In genomic region chr2:71547829-71548228, GRCm38 (mm10) we compare ENCODE assay signal across 9 mouse cellular contexts. TPM values are rescaled to one million over a fixed set of nuclear protein-coding genes. Genes with fewer than 3 reads are reported as not detected.
DNase-seq lines count a peak whose midpoint lies in the region; ATAC-seq and TF ChIP-seq lines count a peak whose summit lies in the region.
"Had no signal": no experiment of that assay in that cellular context is flagged by ENCODE, and none has a peak within 500 bp of the region (broad histone marks: within the 10 kb centered on the region; RNA-seq: fewer than 3 reads in every experiment).

No protein-coding gene starts in this region.

- H3K9me3 ChIP-seq in ES-E14 (ENCODE audit: control insufficient read depth, insufficient read depth, low read depth, low read length) = no peaks in the 10 kb centered on the region
- no peaks in the 10 kb centered on the region for H3K9me3 ChIP-seq in limb, embryonic 14.5 days (ENCODE audit: control insufficient read depth, low read length)
- H3K9me3 ChIP-seq: neural tube, embryonic 12.5 days had no signal

- H3K27me3 ChIP-seq in limb, embryonic 14.5 days (ENCODE audit: control insufficient read depth, insufficient read depth, low read length) = peaks cover 77% of the 10 kb centered on the region

- DNase-seq in layer of hippocampus, adult 2 months (ENCODE audit: low spot score in 2 of 2) = peak in 1 of 2 experiments; percentile 63
- DNase-seq in layer of hippocampus, adult 8-10 months (ENCODE audit: low spot score in 2 of 2) = no peak
- no peak for DNase-seq in ES-E14 (ENCODE audit: low read depth, low spot score)
- DNase-seq in c-Kit-negative CD71-positive TER-119-positive erythroid progenitor cells, embryonic 14.5 days (ENCODE audit: low read depth, low spot score) = peak; percentile 51
- peak; percentile 57 to 65 for DNase-seq in gastrocnemius, postnatal 36 days
- DNase-seq in limb, embryonic 14.5 days (ENCODE audit: low spot score) = peak; percentile 84
- peak; percentile 89 for DNase-seq in retina, postnatal 1 day
- DNase-seq in yolk sac, embryonic 10.5 days (ENCODE audit: low spot score) = no peak

- 4% methylated on average over 8 of the region's 8 CpGs for WGBS in limb, embryonic 14.5 days

- no peak overlapping the region for H3K4me2 ChIP-seq in limb, embryonic 14.5 days (replicated peaks; ENCODE audit: low read depth, low read length, severe bottlenecking)
- H3K4me2 ChIP-seq: neural tube, embryonic 12.5 days had no signal

- H3K9ac ChIP-seq in ES-E14 (ENCODE audit: insufficient read depth, low read depth, low read length, poor library complexity, severe bottlenecking) = no peak overlapping the region
- no peak overlapping the region for H3K9ac ChIP-seq in limb, embryonic 14.5 days (ENCODE audit: low read depth, low read length, severe bottlenecking)
- H3K9ac ChIP-seq: neural tube, embryonic 12.5 days had no signal

- in situ Hi-C loops in ES-E14 (cut with MboI; ENCODE audit: low sequenced_read_pairs in 2 of 2, unreplicated experiment in 2 of 2) = loop anchor here (5.0 to 25.0 kb wide), 4 partner anchors 96 to 1961 kb away; partner anchors contain the start of genes Lrp2 (in 1 of the 2) and Metap1d (in 1 of the 2)

- no peak overlapping the region for H3K4me3 ChIP-seq in layer of hippocampus, adult 2 months
- no peak overlapping the region for H3K4me3 ChIP-seq in ES-E14 (ENCODE audit: insufficient read depth in 1 of 2, low read depth in 1 of 2, low read length in 2 of 2, poor library complexity in 1 of 2, severe bottlenecking in 1 of 2)
- no peak overlapping the region for H3K4me3 ChIP-seq in limb, embryonic 14.5 days (replicated peaks; ENCODE audit: low read length)
- H3K4me3 ChIP-seq: neural tube, embryonic 12.5 days had no signal

- peak; percentile 56 for ATAC-seq in limb, embryonic 14.5 days (ENCODE audit: low FRiP score, low read depth)

- H3K4me1 ChIP-seq in ES-E14 (ENCODE audit: control insufficient read depth in 2 of 2, insufficient read depth in 2 of 2, low read length in 2 of 2, poor library complexity in 1 of 2) = peaks cover 0 to 8% of the 10 kb centered on the region in 2 experiments; a peak in 1 of 4 replicates
- peaks cover 18% of the 10 kb centered on the region for H3K4me1 ChIP-seq in limb, embryonic 14.5 days (ENCODE audit: control insufficient read depth, insufficient read depth, low read length)

- TF ChIP-seq CTCF in layer of hippocampus, adult 2 months (conservative IDR thresholded peaks at IDR 0.05) = peak; percentile 78

- H3K36me3 ChIP-seq in ES-E14 (ENCODE audit: control insufficient read depth, insufficient read depth, low read length, poor library complexity, severe bottlenecking) = no peaks in the 10 kb centered on the region
- H3K36me3 ChIP-seq in limb, embryonic 14.5 days (ENCODE audit: control insufficient read depth, insufficient read depth, low read length) = no peaks in the 10 kb centered on the region
- H3K36me3 ChIP-seq: neural tube, embryonic 12.5 days had no signal

- H3K27ac ChIP-seq in layer of hippocampus, adult 2 months = no peak overlapping the region
- no peak overlapping the region for H3K27ac ChIP-seq in ES-E14 (ENCODE audit: insufficient read depth, low read depth, low read length, poor library complexity, severe bottlenecking)
- no peak overlapping the region for H3K27ac ChIP-seq in limb, embryonic 14.5 days (replicated peaks; ENCODE audit: low read depth, low read length)
- H3K27ac ChIP-seq: neural tube, embryonic 12.5 days had no signal

- intact Hi-C loops in gastrocnemius, postnatal 36 days (cut with DNase I) = loop anchor here (5.0 to 10.0 kb wide), 3 partner anchors 296 to 1727 kb away; partner anchors contain the start of gene Sp9

- TF ChIP-seq POLR2A in limb, embryonic 14.5 days (IDR thresholded peaks at IDR 0.05; ENCODE audit: borderline replicate concordance, extremely low read depth, insufficient read depth, insufficient read length) = no peak

TF ChIP-seq in ES-E14, 5 proteins besides CTCF, POLR2A, EP300 and RAD21:
- TF ChIP-seq HCFC1 (IDR thresholded peaks at IDR 0.05; ENCODE audit: borderline replicate concordance, insufficient read depth, low read length) (no peak), MAFK (IDR thresholded peaks at IDR 0.05; ENCODE audit: insufficient read depth, low read depth, low read length) (no peak), ZC3H11A (IDR thresholded peaks at IDR 0.05; ENCODE audit: borderline replicate concordance, low read depth, low read length) (peak; percentile 84), CHD2 (IDR thresholded peaks at IDR 0.05; ENCODE audit: low read depth, low read length) (no peak), ZNF384 (IDR thresholded peaks at IDR 0.05; ENCODE audit: low read depth, low read length) (no peak)
TF ChIP-seq in ES-E14: peak in this region for 1.

RNA-seq across cellular contexts. Expression of gene Dlx2, which starts 1.3 kb away (rescaled TPM):
- 1 to 10 TPM; 4.5 to 4.8 TPM for total RNA-seq in layer of hippocampus, adult 2 months (2021)
- 1 to 10 TPM; 3.6 to 4.9 (median 4.7) TPM for total RNA-seq in layer of hippocampus, adult 8-10 months (2022)
- total RNA-seq in ES-E14 (2012; rRNA removed) = 0.16 and 0.80 TPM in 2 replicates
- total RNA-seq in gastrocnemius, postnatal 36 days (2021) = not detected
- 3.6 and 3.9 TPM in 2 replicates for polyA plus RNA-seq in limb, embryonic 14.5 days (2012; rRNA removed)
- polyA plus RNA-seq in limb, embryonic 14.5 days (2014; fragmentation: Nextera tagmentation; extraction: Ambion mirVana) = 3.1 and 4.6 TPM in 2 replicates

RNA-seq across cellular contexts. Expression of gene Dlx1, which starts 19.9 kb away (rescaled TPM):
- 10 to 100 TPM; 15.4 to 17.5 TPM for total RNA-seq in layer of hippocampus, adult 2 months (2021)
- total RNA-seq in layer of hippocampus, adult 8-10 months (2022) = 10 to 100 TPM; 14.0 to 16.3 (median 15.2) TPM
- total RNA-seq in ES-E14 (2012; rRNA removed) = 0.27 and 0.32 TPM in 2 replicates
- not detected for total RNA-seq in gastrocnemius, postnatal 36 days (2021)
- 4.3 and 6.3 TPM in 2 replicates for polyA plus RNA-seq in limb, embryonic 14.5 days (2012; rRNA removed)
- polyA plus RNA-seq in limb, embryonic 14.5 days (2014; fragmentation: Nextera tagmentation; extraction: Ambion mirVana) = 4.1 and 4.3 TPM in 2 replicates

Comparison
In these comparisons a context has a peak if more than half of its experiments do, and no peak if none do; other contexts are left out.
1. DNase-seq: peak in c-Kit-negative CD71-positive TER-119-positive erythroid progenitor cells, embryonic 14.5 days (single experiment), gastrocnemius, postnatal 36 days (2 of 2), limb, embryonic 14.5 days (single experiment) and retina, postnatal 1 day (single experiment); none in layer of hippocampus, adult 8-10 months (0 of 2), ES-E14 (single experiment) and yolk sac, embryonic 10.5 days (single experiment).
2. RNA of gene Dlx1, which starts 19.9 kb away (total RNA-seq): 15.4 to 17.5 TPM in layer of hippocampus, adult 2 months and 14.0 to 16.3 TPM in layer of hippocampus, adult 8-10 months; 0.27 to 0.32 TPM in ES-E14 and not detected in gastrocnemius, postnatal 36 days; every median in the first group is over 10 times any median in the second.